Mouse (Mus musculus): ENCODE measurements around the gene Kat14.

Gene Kat14

GRCm38 (mm10) chr2:144382624-144383138, 13.9 kb downstream of the Kat14 start:
- no peak for DNase-seq (ENCODE audit: low spot score)

GRCm38 (mm10) chr2:144386296-144386695, 17.5 kb downstream of the Kat14 start:
- no peak for DNase-seq (ENCODE audit: low spot score)

DNA sequence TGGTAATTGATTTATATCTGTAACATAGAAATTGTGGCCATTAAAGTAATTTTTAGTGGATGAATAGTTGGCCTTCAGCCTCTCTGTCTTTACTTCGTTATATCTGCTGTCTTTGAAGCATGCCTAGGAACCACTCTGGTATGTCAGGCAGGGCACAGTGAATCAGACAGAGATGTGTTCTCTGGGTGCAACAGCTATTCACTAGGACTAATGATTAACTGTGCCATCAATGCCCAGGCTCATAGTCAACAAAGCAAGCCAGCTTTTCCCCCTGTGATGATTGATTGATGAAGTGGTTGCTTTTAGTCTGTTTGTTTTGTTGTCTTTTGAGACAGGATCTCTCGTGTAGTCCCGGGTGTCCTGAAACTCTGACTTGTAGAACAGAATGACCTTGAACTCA, 19.6 kb downstream of the Kat14 start:
- no peak for DNase-seq (ENCODE audit: low spot score)

GRCm38 (mm10) chr2:144399531-144399930, 30.7 kb downstream of the Kat14 start:
- no peak for DNase-seq (ENCODE audit: low spot score)

- DNase-seq (ENCODE audit: low spot score): no peak
These were observed 31.9 kb downstream of the Kat14 start for GRCm38 (mm10) chr2:144400659-144401058.

DNA sequence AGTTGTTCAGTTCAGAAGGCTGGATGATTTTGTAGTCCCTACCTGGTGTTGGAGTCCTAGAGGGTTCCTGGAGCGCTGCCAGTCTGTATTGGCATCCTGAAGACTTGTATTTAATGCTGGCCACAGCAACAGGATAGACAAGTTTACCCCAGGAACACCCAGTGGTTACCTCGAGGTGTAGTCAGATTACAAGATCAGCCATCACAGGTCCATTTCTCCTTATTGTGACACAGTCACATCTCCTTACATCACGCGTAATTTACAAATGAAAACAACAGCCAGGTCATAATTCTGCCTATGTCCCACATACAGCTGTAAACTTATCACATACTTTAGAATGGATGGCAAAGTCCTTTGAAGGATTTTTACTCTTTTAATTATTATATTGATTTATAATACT, 40.3 kb downstream of the Kat14 start:
- no peak for DNase-seq (ENCODE audit: low spot score)

DNA sequence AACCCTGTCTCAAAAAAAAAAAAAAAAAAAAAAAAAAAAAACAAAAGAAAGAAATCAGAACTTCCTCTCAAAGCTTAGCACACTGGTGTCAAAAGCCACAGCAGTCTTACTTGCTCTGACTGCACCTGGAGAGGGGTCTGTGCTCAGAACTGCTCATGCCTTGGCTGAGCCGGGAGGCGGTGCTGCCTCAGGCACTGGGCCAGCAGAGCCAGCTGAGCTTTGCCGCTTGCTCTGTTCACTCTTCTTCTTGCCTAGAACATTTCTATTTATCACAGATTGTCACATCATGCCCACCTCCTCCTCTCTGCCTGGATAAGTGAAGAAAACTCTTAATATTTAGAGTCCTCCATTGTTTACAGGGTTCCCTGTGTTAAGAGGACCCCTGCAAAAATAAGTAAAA, 41.8 kb downstream of the Kat14 start:
- no peak for DNase-seq (ENCODE audit: low spot score)

GRCm38 (mm10) chr2:144414646-144415045, 45.9 kb downstream of the Kat14 start:
- no peak for DNase-seq (ENCODE audit: low spot score)

DNA sequence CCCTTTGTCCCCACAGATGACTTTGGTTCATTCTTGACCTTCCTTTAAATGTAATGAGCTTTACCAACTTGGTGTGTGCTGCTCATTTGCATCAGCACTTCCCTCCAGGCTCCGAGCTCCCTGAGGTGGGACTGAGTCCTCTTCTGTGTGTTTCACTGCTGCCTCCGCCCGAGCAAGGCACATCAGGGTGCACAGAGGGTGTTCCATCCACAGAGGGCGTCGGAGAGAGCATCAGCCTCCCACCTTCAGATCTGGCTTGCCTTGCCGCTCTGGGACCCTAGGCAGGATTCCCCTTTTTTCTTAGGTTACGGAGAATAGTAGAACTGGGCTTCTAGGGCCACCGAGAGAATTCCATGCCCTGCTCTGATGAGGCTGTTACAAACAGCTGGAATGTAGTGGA, 48.1 kb downstream of the Kat14 start:
- no peak for DNase-seq (ENCODE audit: low spot score)

DNA sequence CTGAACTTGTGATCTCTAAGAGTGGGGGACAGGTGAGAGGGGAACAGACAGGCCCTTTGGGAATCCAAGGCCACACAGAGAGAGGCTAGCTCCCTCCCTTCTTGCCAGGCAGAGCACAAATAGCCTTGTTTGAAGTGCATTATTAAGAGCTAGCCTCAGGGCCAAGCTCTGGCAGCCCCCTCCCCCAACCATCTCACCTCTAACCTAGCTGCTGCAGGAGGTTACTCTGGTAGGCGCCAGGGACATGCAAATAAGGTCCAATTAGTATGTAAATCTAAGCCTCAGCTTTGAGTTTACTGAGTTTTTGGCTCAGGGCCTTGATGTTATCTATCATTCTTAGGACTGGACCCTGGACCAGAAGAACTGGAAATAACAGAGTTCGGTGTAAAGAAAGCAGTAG, 49.3 kb downstream of the Kat14 start:
- no peak for DNase-seq (ENCODE audit: low spot score)

DNA sequence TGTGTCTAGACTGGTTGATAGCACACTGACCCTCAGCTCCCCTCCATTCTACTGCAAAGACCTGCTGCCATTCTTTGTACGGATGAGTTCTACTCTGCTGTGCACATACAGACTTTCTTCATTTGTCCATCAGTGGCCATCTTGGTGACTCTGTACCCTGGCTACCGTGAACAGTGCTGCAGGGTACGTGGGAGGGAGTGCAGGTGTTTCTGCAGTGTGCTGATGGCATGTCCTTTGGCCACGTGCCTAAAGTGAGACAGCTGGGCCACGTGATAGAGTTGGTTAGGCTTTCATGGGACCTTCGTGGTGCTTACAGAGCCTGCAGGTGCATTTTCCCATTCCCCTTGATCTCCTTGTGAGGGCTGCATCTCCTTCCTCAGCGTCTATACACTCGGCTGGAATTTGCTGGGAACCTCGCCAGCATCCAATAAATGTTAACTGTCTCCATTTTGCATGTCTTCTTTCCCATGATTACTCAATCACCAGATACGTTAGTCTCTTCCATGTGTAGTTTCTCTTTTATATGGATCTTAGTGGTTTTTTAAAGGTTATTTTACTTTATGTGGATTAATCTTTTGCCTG, 53.4 kb downstream of the Kat14 start:
- no peak for DNase-seq (ENCODE audit: low spot score)

- DNase-seq (ENCODE audit: low spot score): peak; percentile 74
These were observed 57.0 kb downstream of the Kat14 start for GRCm38 (mm10) chr2:144425761-144426160.

- peak; percentile 69 for DNase-seq (ENCODE audit: low spot score)
These were observed 59.1 kb downstream of the Kat14 start for GRCm38 (mm10) chr2:144427852-144428251.

DNA sequence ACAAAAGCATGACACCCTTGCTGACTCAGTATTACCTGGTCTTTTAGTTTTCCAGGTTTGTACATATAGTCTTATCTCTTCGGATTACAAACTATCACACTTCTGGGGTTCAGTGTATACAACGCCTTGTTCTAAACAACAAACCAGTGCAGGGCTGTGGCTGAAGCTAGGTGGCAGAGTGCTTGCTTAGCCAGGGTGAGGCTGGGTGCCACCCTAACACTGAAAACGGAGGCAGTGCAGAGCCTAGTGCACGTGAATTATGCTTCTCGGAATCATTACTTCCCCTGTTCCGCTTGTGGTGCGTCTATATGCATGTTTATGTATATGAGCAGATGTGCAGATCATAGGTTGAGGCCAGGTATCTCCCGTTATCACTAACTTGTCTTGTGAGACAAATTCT, 59.9 kb downstream of the Kat14 start:
- DNase-seq (ENCODE audit: low spot score): no peak

GRCm38 (mm10) chr2:144429171-144429570, 60.4 kb downstream of the Kat14 start:
- peak; percentile 39 for DNase-seq (ENCODE audit: low spot score)

DNA sequence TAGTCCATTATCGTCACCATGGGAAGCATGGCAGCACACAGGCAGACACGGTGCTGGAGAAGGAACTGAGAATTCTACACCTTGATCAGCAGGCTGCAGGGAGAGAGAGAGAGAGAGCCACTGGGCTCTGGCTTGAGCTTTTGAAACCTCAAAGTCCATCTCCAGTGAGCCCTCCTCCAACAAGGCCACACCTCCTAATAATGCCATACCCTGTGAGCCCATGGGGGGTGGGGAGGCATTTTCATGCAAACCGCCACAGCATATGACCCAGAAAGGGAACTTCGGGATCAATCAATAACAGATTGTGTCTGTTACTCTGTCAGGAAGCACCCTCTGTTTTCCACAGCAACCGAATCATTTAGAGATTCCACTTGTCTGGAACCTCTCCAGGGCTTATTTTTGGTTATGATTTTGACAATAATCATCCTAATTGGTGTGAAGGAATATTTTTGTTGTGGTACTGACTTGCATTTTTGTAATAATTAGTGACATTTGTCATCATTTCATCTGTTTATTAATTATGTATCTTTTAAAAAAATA, 62.6 kb downstream of the Kat14 start:
- DNase-seq (ENCODE audit: low spot score): no peak

GRCm38 (mm10) chr2:144435679-144436078, 66.9 kb downstream of the Kat14 start:
- DNase-seq (ENCODE audit: low spot score): no peak

DNA sequence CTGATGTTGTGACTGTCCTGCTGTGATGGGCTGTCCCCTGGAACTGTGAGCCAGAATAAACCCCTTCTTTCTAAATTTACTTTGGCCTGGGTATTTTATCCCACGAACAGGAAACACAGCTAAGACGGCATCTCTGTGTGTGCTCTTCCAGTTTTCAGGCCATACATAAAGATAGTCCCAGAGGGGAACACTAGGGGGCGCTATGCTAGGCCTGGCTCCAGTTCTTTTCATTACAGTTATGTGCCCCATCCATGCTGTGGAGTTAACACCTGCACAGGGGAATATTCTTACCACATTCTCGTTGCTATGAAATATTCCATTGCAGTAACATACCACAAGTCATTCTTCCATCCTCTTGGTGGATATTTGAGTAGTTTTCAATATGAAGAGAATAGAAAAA, 69.6 kb downstream of the Kat14 start:
- DNase-seq (ENCODE audit: low spot score): no peak

GRCm38 (mm10) chr2:144439191-144439700, 70.5 kb downstream of the Kat14 start:
- DNase-seq (ENCODE audit: low spot score): no peak

- peak; percentile 93 for DNase-seq (ENCODE audit: low spot score)
These were observed 72.7 kb downstream of the Kat14 start for GRCm38 (mm10) chr2:144441386-144441915.

DNA sequence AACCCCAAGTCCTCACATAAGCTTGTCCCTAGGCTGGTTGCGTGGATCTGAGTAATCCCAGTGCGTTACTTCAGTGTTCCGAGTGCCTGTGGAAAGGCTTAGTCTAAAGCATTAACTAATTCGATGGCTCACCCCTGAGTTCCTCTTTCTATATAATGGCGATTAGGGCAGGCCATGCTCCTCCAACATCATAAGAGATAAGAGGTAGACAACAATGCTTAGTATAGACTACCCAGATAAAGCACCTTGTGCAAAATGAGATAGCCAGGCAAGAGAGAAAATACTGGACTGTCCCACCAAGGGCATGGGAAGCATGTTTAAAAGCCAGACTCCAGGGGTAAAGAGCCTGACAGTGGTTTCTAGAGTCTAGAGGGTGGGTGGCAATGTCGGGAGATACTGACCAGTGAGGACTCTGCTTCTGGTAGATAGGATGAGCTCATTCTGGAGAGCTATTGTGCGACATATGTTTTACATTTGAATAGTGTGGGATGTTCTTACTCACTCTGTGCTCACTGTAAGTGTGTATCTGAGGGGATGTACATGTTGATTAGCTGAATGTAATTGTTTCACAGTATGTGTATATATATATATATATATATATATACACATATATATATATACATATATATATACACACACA, 77.7 kb downstream of the Kat14 start:
- DNase-seq (ENCODE audit: low spot score): no peak

GRCm38 (mm10) chr2:144450378-144450777, 81.6 kb downstream of the Kat14 start:
- no peak for DNase-seq (ENCODE audit: low spot score)

GRCm38 (mm10) chr2:144452364-144453008, 83.7 kb downstream of the Kat14 start:
- peak; percentile 94 for DNase-seq (ENCODE audit: low spot score)

Data from adipocyte (in vitro differentiated cells).